Mouse (Mus musculus): Measurements from ENCODE around the gene Tubgcp6. TPM values are rescaled to one million over a fixed set of nuclear protein-coding genes. Genes with fewer than 3 reads are reported as not detected.

The Tubgcp6 gene
- polyA plus RNA-seq, 1 experiment = 40.3 TPM

- TF ChIP-seq GATA1 (IDR thresholded peaks at IDR 0.05; ENCODE audit: low read length) = no peak
Observed at GRCm38 (mm10) chr15:89090662-89091061, 32.2 kb downstream of the Tubgcp6 start.

- TF ChIP-seq GATA1 (IDR thresholded peaks at IDR 0.05; ENCODE audit: low read length) = no peak
Observed at GRCm38 (mm10) chr15:89089248-89090051, 33.5 kb downstream of the Tubgcp6 start.

GRCm38 (mm10) chr15:89088607-89089247, 34.2 kb downstream of the Tubgcp6 start, which contains the start of gene Selenoo:
Selenoo (plus strand) TSS chr15:89089084.
- no peak for TF ChIP-seq GATA1 (IDR thresholded peaks at IDR 0.05; ENCODE audit: low read length)

- TF ChIP-seq GATA1 (IDR thresholded peaks at IDR 0.05; ENCODE audit: low read length) = no peak
Observed at GRCm38 (mm10) chr15:89084826-89085225, 38.1 kb downstream of the Tubgcp6 start.

- TF ChIP-seq GATA1 (IDR thresholded peaks at IDR 0.05; ENCODE audit: low read length) = no peak
Observed at GRCm38 (mm10) chr15:89083906-89084305, 39.0 kb downstream of the Tubgcp6 start.

GRCm38 (mm10) chr15:89078208-89078836, 44.6 kb downstream of the Tubgcp6 start:
- TF ChIP-seq GATA1 (IDR thresholded peaks at IDR 0.05; ENCODE audit: low read length) = no peak

- no peak for TF ChIP-seq GATA1 (IDR thresholded peaks at IDR 0.05; ENCODE audit: low read length)
Observed at GRCm38 (mm10) chr15:89076156-89076731, 46.7 kb downstream of the Tubgcp6 start.

GRCm38 (mm10) chr15:89075478-89076147, 47.3 kb downstream of the Tubgcp6 start:
- no peak for TF ChIP-seq GATA1 (IDR thresholded peaks at IDR 0.05; ENCODE audit: low read length)

- no peak for TF ChIP-seq GATA1 (IDR thresholded peaks at IDR 0.05; ENCODE audit: low read length)
Observed at GRCm38 (mm10) chr15:89074613-89075477, 48.1 kb downstream of the Tubgcp6 start, which contains the start of gene Trabd. Trabd (plus strand) TSS chr15:89075124.

- no peak for TF ChIP-seq GATA1 (IDR thresholded peaks at IDR 0.05; ENCODE audit: low read length)
Observed at GRCm38 (mm10) chr15:89073993-89074603, 48.8 kb downstream of the Tubgcp6 start.

GRCm38 (mm10) chr15:89070606-89071005, 52.3 kb downstream of the Tubgcp6 start:
- TF ChIP-seq GATA1 (IDR thresholded peaks at IDR 0.05; ENCODE audit: low read length) = no peak

GRCm38 (mm10) chr15:89069336-89069840, 53.5 kb downstream of the Tubgcp6 start:
- TF ChIP-seq GATA1 (IDR thresholded peaks at IDR 0.05; ENCODE audit: low read length) = no peak

- TF ChIP-seq GATA1 (IDR thresholded peaks at IDR 0.05; ENCODE audit: low read length) = no peak
Observed at GRCm38 (mm10) chr15:89068226-89068625, 54.7 kb downstream of the Tubgcp6 start.

- no peak for TF ChIP-seq GATA1 (IDR thresholded peaks at IDR 0.05; ENCODE audit: low read length)
Observed at GRCm38 (mm10) chr15:89067609-89068008, 55.3 kb downstream of the Tubgcp6 start.

Data from G1E-ER4 (cell line).